Mouse (Mus musculus): ENCODE measurements at regions not wholly inside any gene's neighbourhood (a gene's known extent, or its start where the extent isn't known, plus 50 kb on each side); places are given as distances from the start of the nearest gene placed in this dataset.
A peak's percentile ranks its signal among the peaks of the same experiment; 100 is the strongest.

GRCm38 (mm10) chr8:92518031-92518430 lies 156.1 kb upstream of the Irx6 start:
- intact Hi-C loops (cut with DNase I): no loop called here
- peak; percentile 22 to 55 for DNase-seq

GRCm38 (mm10) chr8:92518486-92518885 lies 155.6 kb upstream of the Irx6 start:
- intact Hi-C loops (cut with DNase I): no loop called here
- DNase-seq: no peak

GRCm38 (mm10) chr8:92522519-92522918 lies 151.6 kb upstream of the Irx6 start:
- no peak for DNase-seq
- intact Hi-C loops (cut with DNase I): no loop called here

DNA sequence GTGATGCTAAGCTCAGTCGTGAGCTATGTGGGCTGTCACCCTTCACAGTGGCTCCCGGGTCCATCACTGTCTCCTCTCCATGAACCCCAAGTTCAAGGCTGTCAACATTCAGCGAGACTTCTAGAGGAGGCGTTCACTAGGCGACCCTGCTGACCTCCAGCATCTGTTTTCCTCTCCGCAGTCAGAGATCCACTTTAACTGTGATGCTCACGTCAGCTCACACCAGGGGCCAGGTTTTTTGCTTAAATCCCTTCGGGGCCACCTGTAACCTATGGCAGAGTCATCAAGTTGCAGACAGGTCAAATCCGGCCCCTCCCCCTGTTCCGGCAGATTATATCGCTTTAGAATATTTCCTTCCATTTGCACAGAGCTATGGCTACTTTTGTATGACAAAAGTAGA lies 144.3 kb upstream of the Irx6 start:
- intact Hi-C loops (cut with DNase I): no loop called here
- no peak for DNase-seq

- no peak for DNase-seq
- intact Hi-C loops (cut with DNase I): no loop called here
These were observed 133.5 kb upstream of the Irx6 start for GRCm38 (mm10) chr8:92540636-92541035.

GRCm38 (mm10) chr8:92545347-92546059 lies 128.6 kb upstream of the Irx6 start:
- intact Hi-C loops (cut with DNase I): no loop called here
- no peak for DNase-seq

GRCm38 (mm10) chr8:92555140-92555539 lies 118.9 kb upstream of the Irx6 start:
- no peak for DNase-seq
- intact Hi-C loops (cut with DNase I): no loop called here

DNA sequence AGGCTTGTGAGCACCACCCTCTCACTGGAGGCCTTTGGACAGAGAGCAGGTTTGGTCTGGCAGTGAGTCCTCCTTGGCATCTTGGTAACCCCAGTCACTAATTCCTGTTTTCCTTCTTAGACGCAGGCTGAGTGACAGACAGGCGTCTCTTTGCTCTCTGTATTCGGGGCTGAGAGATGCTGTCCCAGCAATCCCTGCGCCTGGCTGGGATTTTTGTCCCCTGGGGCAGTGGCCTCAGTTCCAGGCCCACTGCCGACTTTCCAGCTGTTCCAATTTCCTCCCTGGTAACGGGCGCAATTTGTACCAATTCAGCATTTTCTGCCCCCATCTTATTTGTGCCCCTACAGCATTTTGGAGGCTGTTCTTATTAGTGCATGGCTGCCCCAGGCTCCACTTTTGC lies 118.5 kb upstream of the Irx6 start:
- DNase-seq: peak; percentile 64 to 76
- intact Hi-C loops (cut with DNase I): no loop called here

GRCm38 (mm10) chr8:92562471-92562870 lies 111.6 kb upstream of the Irx6 start:
- intact Hi-C loops (cut with DNase I): no loop called here
- DNase-seq: no peak

DNA sequence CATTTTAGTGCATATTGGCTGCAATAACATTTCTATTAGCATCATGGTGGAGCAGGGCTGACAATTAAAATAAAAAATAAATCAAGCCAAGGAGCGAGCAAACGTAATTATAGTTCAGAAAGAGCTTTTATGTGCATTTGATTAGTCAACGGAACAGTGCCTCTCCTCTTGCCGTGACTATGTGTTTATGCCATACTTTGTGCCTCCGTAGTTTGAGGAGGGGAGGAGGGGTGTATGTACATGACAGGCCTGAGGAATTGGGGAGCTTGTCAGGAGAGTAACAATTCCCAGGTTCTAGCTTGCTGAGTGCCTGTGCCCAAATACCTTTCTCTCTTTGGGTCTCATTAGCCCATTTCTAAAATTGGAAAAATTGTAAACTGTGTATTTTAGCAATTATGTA lies 111.1 kb upstream of the Irx6 start:
- intact Hi-C loops (cut with DNase I): no loop called here
- DNase-seq: no peak

DNA sequence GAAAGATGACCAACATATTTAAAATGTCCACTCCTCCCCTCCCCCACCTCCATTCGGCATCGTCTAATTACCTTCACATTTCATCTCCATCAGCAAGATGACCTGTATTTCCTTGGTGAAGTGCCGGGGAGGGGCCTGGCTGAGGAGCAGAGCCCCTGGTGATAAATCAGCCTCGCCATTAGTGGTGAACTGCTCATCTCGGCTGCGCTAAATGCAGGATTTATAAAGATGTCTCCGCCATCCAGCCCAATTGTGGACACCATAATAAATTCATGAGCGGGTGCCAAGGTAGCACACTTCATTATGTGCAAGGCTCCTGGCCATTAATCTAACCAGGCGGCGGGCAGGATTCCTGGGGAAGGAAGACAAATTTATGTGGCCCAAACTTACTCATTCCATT lies 104.4 kb upstream of the Irx6 start:
- no peak for DNase-seq
- intact Hi-C loops (cut with DNase I): no loop called here

- DNase-seq: no peak
- intact Hi-C loops (cut with DNase I): no loop called here
These were observed 94.6 kb upstream of the Irx6 start for GRCm38 (mm10) chr8:92579446-92579845.

DNA sequence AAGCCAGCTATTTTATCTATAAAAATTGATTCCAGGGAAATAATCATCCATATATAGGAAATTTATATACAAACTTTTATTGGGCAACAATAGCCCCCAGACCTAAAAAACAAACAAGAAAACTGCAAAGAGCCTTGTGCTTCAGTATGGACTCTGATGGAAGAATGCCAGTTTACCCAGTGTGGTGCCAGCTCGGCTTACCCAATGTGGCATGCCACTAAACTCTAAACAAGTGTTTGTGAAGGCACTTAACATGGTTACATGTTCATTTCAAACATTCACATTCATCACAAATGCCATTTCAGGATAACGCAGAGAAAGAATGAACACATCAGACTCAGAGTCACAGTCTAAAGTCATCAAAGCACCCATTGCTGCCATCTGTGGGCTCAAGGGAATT lies 93.0 kb upstream of the Irx6 start:
- no peak for DNase-seq
- intact Hi-C loops (cut with DNase I): no loop called here

DNA sequence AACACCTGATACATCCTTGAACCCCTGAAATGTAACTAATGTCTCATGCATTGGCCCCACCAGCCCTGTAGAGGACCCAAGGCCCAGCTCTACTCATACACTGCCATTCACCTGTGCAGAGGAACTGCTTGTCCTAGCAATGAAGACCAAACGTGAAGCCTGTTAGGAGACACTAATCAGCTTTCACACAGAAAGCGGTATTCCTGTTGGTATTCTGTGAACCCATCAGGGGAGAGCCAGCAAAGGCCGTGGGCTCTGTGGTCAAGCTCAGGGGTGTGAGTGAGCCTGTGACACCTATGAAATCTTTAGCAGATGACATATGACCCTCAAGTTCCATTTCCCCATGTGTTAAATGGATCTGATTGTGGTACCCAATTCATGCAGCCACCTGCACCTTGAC lies 73.3 kb upstream of the Irx6 start:
- intact Hi-C loops (cut with DNase I): no loop called here
- no peak for DNase-seq

DNA sequence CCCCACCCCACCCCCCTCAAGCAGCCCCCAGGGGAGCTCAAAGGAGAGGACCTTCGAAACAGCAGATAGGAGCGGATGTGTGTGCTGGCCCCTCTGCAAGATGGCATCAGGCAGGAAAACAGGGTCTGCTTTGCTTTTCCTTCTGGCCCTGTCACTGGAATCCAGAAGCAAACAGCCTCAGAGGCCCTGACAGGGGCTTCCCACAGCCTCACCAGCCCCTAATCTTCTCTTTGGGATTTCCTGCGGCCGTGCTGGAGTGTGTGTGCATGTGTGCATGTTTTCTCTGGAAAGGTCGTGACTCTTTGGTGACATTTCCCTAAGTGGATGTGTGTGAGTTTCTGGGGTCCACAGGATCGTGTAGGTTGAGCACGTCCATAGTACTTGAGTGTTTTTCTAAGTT lies 71.1 kb upstream of the Irx6 start:
- DNase-seq: no peak
- intact Hi-C loops (cut with DNase I): no loop called here

DNA sequence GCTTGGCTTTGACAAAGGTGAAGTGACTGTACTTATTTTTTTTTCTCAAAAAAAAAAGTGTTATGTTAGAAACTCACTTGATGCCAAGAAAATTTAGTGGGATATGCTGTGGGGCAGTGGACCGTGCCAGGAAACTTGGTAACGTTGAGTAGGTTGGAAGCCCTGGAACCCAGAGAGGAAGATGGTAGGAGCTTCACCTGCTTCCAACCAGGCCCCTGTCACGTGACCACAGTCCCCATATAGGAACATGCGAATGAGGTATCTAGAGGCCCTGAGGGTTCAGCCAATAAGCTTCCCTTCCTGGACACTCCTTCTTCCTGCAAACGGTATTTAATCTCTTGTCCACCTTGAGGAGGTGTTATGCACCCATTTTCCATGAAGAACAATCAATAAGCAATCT lies 68.5 kb upstream of the Irx6 start:
- no peak for DNase-seq
- intact Hi-C loops (cut with DNase I): no loop called here

DNA sequence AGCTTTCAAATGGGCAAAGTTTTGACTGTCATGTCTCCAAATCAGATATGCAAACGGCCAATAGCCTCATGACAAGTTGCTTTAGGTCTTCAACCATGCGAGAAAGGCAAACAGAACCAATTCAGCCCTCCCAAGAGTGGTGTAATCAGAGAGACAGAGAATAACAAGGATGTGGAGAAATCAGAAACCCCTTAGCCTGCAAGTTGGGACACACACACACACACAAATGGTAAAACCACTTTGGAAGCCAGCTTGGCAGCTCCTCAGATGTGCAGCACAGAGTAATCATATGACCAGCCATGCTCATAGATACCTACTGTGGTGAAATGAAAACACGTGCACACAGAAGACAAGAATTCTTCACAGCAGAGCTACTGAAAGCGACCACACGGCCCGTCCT lies 66.5 kb upstream of the Irx6 start:
- intact Hi-C loops (cut with DNase I): no loop called here
- DNase-seq: no peak

DNA sequence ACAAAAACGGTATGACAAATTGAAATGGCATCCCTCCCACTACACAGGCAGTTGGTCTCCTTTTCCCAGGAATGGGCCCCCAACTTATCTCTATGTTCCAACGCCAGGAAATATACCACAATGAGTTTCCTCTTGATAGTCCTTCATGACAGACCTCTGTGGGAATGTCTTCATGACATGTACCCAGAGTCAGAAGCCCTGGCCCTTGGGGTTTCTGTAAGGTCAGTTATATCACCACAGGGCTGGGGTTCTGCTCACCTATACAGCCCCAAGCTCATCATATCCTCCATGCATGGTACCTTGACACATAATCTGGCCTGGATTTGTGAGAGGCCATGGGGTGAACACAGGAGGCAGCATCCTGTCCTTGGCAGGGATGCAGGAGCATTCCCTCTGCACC lies 64.2 kb upstream of the Irx6 start:
- DNase-seq: no peak
- intact Hi-C loops (cut with DNase I): no loop called here

DNA sequence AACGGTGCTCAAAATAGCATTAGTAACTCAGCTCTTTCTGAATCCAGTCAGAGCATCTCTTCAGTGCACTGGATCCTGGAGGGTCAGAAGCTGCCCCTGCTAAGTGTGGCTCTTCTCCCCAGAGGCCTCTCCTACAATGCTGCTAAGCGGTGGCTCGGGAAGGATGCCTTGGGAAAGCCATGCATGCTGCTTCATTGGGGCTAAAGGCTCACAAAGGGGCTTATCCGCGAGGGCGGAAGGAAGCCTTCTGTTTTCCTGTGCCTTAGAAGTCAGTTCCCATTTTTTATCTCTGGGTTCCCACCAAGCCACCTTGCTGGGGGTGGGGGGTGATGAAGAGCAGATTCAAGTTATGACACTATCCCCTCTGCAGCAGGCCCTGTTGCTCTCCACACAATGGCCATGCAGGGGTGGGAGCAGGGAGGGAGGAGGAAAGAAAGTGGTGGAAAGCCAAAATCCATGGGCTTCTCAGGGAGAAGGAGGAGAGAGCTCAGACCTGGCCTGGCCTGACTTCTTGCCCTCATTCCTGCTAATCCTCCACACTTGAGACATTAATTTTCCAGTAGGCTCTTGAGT lies 63.5 kb upstream of the Irx6 start:
- no peak for DNase-seq
- intact Hi-C loops (cut with DNase I): no loop called here

DNA sequence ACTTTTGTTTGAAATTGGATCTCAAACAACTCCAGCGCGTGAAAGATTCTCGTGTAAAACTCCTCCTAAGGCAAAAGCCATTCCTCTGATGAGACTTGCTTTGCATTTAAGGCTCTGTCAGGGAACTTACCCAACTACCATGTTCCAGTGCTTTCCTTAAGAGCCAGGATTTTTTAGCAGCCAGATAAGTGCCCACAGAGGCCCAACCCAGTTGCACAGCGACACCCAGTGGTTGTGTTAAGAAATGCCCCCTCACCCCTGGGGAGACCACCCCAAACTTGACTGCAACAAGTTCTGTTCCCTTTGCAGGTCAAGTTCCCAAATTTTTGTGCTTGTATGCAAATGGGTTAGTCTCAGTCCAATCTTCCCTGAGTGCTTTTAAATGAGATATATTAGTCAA lies 60.6 kb upstream of the Irx6 start:
- intact Hi-C loops (cut with DNase I): loop anchor here (2.0 kb wide), 1 partner anchor 121 kb away; no protein-coding TSS in a partner anchor
- DNase-seq: peak in 1 of 2 experiments; percentile 23

GRCm38 (mm10) chr8:92616341-92617115 lies 57.6 kb upstream of the Irx6 start:
- intact Hi-C loops (cut with DNase I): no loop called here

GRCm38 (mm10) chr8:92618281-92618680 lies 55.8 kb upstream of the Irx6 start:
- intact Hi-C loops (cut with DNase I): no loop called here

More at GRCm38 (mm10) chr8:92616341-92617115, 57.6 kb upstream of the Irx6 start:
- DNase-seq: no peak

More at GRCm38 (mm10) chr8:92618281-92618680, 55.8 kb upstream of the Irx6 start:
- no peak for DNase-seq

All from heart, postnatal 10 days (tissue).